Mouse (Mus musculus): ENCODE data around the gene Trim14. TPM values are rescaled to one million over a fixed set of nuclear protein-coding genes. Genes with fewer than 3 reads are reported as not detected.

The Trim14 gene
- polyA plus RNA-seq, 1 experiment, result 0.14 TPM

DNA sequence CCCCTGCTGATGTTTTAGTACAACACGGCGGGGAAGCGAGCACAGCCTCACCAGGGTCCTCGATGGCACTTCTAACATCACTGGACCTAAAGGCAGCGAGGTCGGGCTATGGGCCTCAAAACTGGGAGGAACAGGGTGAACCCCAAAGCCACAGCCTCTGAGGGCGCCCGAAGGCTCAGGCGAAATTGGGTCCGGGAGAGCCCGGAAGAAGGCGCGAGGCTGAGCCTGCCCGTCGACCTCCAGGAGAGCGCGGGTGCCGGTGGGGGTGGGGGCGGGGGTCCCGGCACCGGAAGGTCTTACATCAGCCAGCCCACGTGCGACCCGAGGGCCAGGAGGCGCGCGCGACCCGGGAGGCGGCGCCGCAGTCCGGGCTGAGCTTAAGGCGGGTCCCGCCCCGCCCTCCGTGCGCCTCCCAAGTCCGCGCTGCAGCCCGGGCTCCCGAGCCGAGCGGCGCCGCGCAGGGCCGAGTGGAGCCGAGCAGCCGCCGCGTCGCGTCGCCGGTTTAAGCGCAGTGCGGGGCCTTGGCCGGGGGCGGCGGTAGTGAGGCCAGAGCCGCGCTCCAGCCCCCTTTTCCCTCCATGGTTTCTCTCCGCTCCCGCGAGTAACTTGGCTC is 85.3 kb downstream of the Trim14 start, which contains the start of gene Anp32b:
Gene Anp32b, plus strand, starts transcription at position 384 of the 613 bp plus-strand sequence.
- TF ChIP-seq TCF12 (IDR thresholded peaks at IDR 0.05; ENCODE audit: insufficient read depth, poor library complexity, severe bottlenecking) (no peak), MYOG (IDR thresholded peaks at IDR 0.05; ENCODE audit: control insufficient read depth in 1 of 3, insufficient read depth in 1 of 3, insufficient read length in 2 of 3, low read depth in 2 of 3) (peak in 1 of 3 experiments; percentile 5), TCF3 (IDR thresholded peaks at IDR 0.05; ENCODE audit: insufficient read length, low read depth) (no peak), POLR2A (IDR thresholded peaks at IDR 0.05; ENCODE audit: insufficient read length, low read depth) (peak; percentile 77), MYOD1 (IDR thresholded peaks at IDR 0.05; ENCODE audit: control insufficient read depth in 1 of 3, insufficient read length in 2 of 3, low read depth in 2 of 3) (peak in 1 of 3 experiments; percentile 30), POLR2AphosphoS2 (IDR thresholded peaks at IDR 0.05; ENCODE audit: insufficient read length, low read depth) (peak; percentile 69)
- H3K4me2 ChIP-seq (ENCODE audit: low read depth), result peak within 1 kb of the TSS; percentile 75
- H3K79me2 ChIP-seq (ENCODE audit: control insufficient read depth, insufficient read depth), result peaks cover 34% of the 10 kb centered on the region
- peak within 1 kb of the TSS; percentile 46 for H3K4me3 ChIP-seq
- H3ac ChIP-seq (ENCODE audit: control insufficient read depth, insufficient read length), result peak within 1 kb of the TSS; percentile 97
- no peaks in the 10 kb centered on the region for H3K27me3 ChIP-seq (ENCODE audit: control insufficient read depth, insufficient read depth, insufficient read length)
- H3K36me3 ChIP-seq (ENCODE audit: control insufficient read depth, insufficient read depth), result no peaks in the 10 kb centered on the region

DNA sequence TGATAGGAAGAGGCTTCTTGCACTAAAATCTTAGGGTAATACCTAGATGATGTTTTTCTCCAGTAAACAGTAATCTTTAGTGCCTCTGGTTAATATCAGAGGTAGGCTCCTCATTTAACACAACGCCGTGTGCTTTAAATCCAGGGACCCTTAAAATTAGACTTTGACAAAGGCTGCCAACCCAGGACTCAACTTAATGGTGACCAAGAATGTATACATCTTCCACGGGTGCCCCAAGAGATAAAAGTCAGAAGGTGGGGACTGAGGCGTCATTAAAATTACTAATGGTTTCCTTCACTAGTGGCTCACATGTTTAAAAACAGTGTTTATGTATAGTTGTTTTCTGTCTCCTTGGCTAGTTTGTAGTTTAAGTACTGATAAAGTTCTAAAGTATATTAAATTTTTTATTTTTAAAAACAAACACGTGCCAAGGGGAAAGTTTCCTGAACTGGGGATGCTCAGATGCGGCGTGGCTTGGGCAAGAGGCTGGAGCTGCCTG is 85.9 kb downstream of the Trim14 start:
- no peaks in the 10 kb centered on the region for H3K36me3 ChIP-seq (ENCODE audit: control insufficient read depth, insufficient read depth)
- peak overlapping the region; percentile 97 for H3ac ChIP-seq (ENCODE audit: control insufficient read depth, insufficient read length)
- peaks cover 28% of the 10 kb centered on the region for H3K79me2 ChIP-seq (ENCODE audit: control insufficient read depth, insufficient read depth)
- peak overlapping the region; percentile 75 for H3K4me2 ChIP-seq (ENCODE audit: low read depth)
- H3K27me3 ChIP-seq (ENCODE audit: control insufficient read depth, insufficient read depth, insufficient read length), result no peaks in the 10 kb centered on the region
- TF ChIP-seq MYOD1 (IDR thresholded peaks at IDR 0.05; ENCODE audit: control insufficient read depth in 1 of 3, insufficient read length in 2 of 3, low read depth in 2 of 3), result no peak
- TF ChIP-seq TCF3 (IDR thresholded peaks at IDR 0.05; ENCODE audit: insufficient read length, low read depth), result no peak
- no peak for TF ChIP-seq MAX (IDR thresholded peaks at IDR 0.05; ENCODE audit: low read depth)
- TF ChIP-seq POLR2AphosphoS2 (IDR thresholded peaks at IDR 0.05; ENCODE audit: insufficient read length, low read depth), result no peak
- no peak for TF ChIP-seq E2F4 (IDR thresholded peaks at IDR 0.05; ENCODE audit: insufficient read depth)
- no peak for TF ChIP-seq POLR2A (IDR thresholded peaks at IDR 0.05; ENCODE audit: insufficient read length, low read depth)
- no peak for TF ChIP-seq USF1 (IDR thresholded peaks at IDR 0.05; ENCODE audit: low read depth)
- no peak for TF ChIP-seq SRF (IDR thresholded peaks at IDR 0.05; ENCODE audit: control insufficient read depth, insufficient read length, low read depth)
- no peak for TF ChIP-seq TCF12 (IDR thresholded peaks at IDR 0.05; ENCODE audit: insufficient read depth, poor library complexity, severe bottlenecking)
- no peak for TF ChIP-seq REST (IDR thresholded peaks at IDR 0.05; ENCODE audit: insufficient read depth, insufficient read length)
- no peak for TF ChIP-seq CEBPB (IDR thresholded peaks at IDR 0.05; ENCODE audit: insufficient read depth, poor library complexity, severe bottlenecking)
- no peak for TF ChIP-seq MYOG (IDR thresholded peaks at IDR 0.05; ENCODE audit: control insufficient read depth in 1 of 3, insufficient read depth in 1 of 3, insufficient read length in 2 of 3, low read depth in 2 of 3)
- peak overlapping the region; percentile 46 for H3K4me3 ChIP-seq

DNA sequence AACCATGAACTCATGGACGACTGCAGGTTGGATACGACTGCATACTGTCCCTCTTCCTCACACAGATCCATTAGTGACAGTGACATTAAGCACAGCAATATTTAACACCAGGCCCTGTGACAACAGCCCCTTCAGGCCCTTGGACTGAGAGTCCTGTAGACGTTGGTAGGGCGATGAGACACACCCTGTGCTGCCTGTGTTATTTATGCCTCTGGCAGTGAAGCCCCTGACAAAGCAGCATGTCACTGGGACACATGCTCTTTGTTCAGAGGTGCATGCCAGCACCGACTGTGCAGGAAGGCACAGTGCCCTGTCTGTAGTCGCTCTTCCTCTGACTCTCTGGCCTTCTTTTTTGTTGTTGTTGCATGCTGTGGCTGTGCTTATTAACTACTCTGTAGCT is 87.1 kb downstream of the Trim14 start:
- Histone ChIP-seq H3K27me3 (ENCODE audit: control insufficient read depth, insufficient read depth, insufficient read length) (no peaks in the 10 kb centered on the region), H3ac (ENCODE audit: control insufficient read depth, insufficient read length) (no peak overlapping the region), H3K4me2 (ENCODE audit: low read depth) (no peak overlapping the region), H3K4me3 (no peak overlapping the region), H3K79me2 (ENCODE audit: control insufficient read depth, insufficient read depth) (peaks cover 16% of the 10 kb centered on the region), H3K36me3 (ENCODE audit: control insufficient read depth, insufficient read depth) (no peaks in the 10 kb centered on the region)
- TF ChIP-seq SRF (IDR thresholded peaks at IDR 0.05; ENCODE audit: control insufficient read depth, insufficient read length, low read depth) (no peak), TCF3 (IDR thresholded peaks at IDR 0.05; ENCODE audit: insufficient read length, low read depth) (no peak), USF1 (IDR thresholded peaks at IDR 0.05; ENCODE audit: low read depth) (no peak), MAX (IDR thresholded peaks at IDR 0.05; ENCODE audit: low read depth) (no peak), POLR2AphosphoS2 (IDR thresholded peaks at IDR 0.05; ENCODE audit: insufficient read length, low read depth) (no peak), REST (IDR thresholded peaks at IDR 0.05; ENCODE audit: insufficient read depth, insufficient read length) (no peak), E2F4 (IDR thresholded peaks at IDR 0.05; ENCODE audit: insufficient read depth) (no peak), CEBPB (IDR thresholded peaks at IDR 0.05; ENCODE audit: insufficient read depth, poor library complexity, severe bottlenecking) (no peak), MYOD1 (IDR thresholded peaks at IDR 0.05; ENCODE audit: control insufficient read depth in 1 of 3, insufficient read length in 2 of 3, low read depth in 2 of 3) (no peak), TCF12 (IDR thresholded peaks at IDR 0.05; ENCODE audit: insufficient read depth, poor library complexity, severe bottlenecking) (no peak), MYOG (IDR thresholded peaks at IDR 0.05; ENCODE audit: control insufficient read depth in 1 of 3, insufficient read depth in 1 of 3, insufficient read length in 2 of 3, low read depth in 2 of 3) (no peak), POLR2A (IDR thresholded peaks at IDR 0.05; ENCODE audit: insufficient read length, low read depth) (no peak)

DNA sequence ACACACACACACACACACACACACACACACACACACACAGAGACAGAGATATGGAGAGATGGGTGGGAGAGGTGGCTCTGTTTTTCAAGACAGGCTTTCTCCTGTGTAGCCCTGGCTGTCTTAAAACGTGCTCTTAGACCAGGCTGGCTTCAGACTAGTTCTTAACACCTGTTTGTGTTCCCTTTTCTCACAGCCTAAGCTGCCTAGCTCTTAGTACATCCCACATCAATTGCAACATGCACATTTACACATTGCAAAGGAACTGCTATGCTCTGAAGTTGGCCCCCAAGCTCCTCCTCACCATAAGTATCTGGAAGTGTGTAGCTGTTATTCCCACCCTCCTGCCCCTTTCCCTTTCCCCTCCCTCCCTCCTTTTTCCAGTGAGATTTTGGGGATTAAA is 88.5 kb downstream of the Trim14 start:
- Histone ChIP-seq H3K4me3 (no peak overlapping the region), H3K27me3 (ENCODE audit: control insufficient read depth, insufficient read depth, insufficient read length) (peaks cover 6% of the 10 kb centered on the region), H3ac (ENCODE audit: control insufficient read depth, insufficient read length) (no peak overlapping the region), H3K36me3 (ENCODE audit: control insufficient read depth, insufficient read depth) (no peaks in the 10 kb centered on the region), H3K4me2 (ENCODE audit: low read depth) (no peak overlapping the region), H3K79me2 (ENCODE audit: control insufficient read depth, insufficient read depth) (peaks cover 2% of the 10 kb centered on the region)
- TF ChIP-seq E2F4 (IDR thresholded peaks at IDR 0.05; ENCODE audit: insufficient read depth) (no peak), MYOG (IDR thresholded peaks at IDR 0.05; ENCODE audit: control insufficient read depth in 1 of 3, insufficient read depth in 1 of 3, insufficient read length in 2 of 3, low read depth in 2 of 3) (no peak), SRF (IDR thresholded peaks at IDR 0.05; ENCODE audit: control insufficient read depth, insufficient read length, low read depth) (no peak), MYOD1 (IDR thresholded peaks at IDR 0.05; ENCODE audit: control insufficient read depth in 1 of 3, insufficient read length in 2 of 3, low read depth in 2 of 3) (no peak), CEBPB (IDR thresholded peaks at IDR 0.05; ENCODE audit: insufficient read depth, poor library complexity, severe bottlenecking) (no peak), POLR2AphosphoS2 (IDR thresholded peaks at IDR 0.05; ENCODE audit: insufficient read length, low read depth) (no peak), POLR2A (IDR thresholded peaks at IDR 0.05; ENCODE audit: insufficient read length, low read depth) (no peak), REST (IDR thresholded peaks at IDR 0.05; ENCODE audit: insufficient read depth, insufficient read length) (no peak), TCF3 (IDR thresholded peaks at IDR 0.05; ENCODE audit: insufficient read length, low read depth) (no peak), MAX (IDR thresholded peaks at IDR 0.05; ENCODE audit: low read depth) (no peak), USF1 (IDR thresholded peaks at IDR 0.05; ENCODE audit: low read depth) (no peak), TCF12 (IDR thresholded peaks at IDR 0.05; ENCODE audit: insufficient read depth, poor library complexity, severe bottlenecking) (no peak)
